Mouse (Mus musculus) 3134 (cell line): ENCODE measurements around the gene Irf2.

Source experiments
- DNase-seq: peaks from one replicate; pipeline ENCODE4 v3.0.0-alpha.2; 2011; ENCODE audit warnings: low spot score; ENCODE audit not compliant: insufficient read length; ENCODE audit errors: extremely low read depth

Gene Irf2

DNA sequence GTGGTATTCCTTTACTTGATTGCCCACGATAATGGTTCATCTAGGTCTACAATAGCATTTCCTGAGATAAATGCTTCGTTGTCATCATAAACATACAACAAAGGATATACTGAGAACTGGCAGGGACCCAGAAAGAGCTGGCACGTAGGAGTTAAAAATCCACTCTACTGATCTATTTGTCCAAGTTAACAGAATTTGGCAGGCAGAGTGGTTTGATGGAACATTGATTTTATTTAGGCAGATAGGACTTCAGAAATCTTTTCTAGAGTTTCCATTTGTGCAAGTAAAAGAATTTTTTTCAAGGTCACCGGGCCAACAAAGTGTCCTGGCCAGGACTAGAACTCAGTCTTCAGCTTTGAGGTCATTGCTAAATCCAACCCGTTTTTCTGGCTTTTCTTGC is 98.5 kb downstream of the Irf2 start:
- DNase-seq, result no peak

DNA sequence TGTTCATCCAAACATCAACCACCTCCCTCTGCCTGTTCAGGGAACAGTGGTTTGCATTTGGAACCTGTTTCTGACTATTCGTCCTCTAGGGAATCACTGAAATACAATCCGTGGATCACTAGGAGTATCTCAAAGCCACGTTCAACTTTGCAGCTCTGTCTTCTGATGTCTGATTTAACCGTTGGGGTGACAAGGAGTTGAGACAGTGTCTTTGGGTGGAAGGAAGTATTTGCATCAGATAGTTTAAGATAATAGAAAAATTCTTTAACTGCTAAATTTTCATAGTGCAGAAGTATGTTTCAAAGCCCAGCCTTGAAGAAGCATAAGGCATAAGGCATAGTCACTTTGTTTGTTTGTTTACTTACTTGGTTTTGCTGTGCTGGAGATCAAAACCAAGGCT is 100.9 kb downstream of the Irf2 start:
- DNase-seq, result no peak

DNA sequence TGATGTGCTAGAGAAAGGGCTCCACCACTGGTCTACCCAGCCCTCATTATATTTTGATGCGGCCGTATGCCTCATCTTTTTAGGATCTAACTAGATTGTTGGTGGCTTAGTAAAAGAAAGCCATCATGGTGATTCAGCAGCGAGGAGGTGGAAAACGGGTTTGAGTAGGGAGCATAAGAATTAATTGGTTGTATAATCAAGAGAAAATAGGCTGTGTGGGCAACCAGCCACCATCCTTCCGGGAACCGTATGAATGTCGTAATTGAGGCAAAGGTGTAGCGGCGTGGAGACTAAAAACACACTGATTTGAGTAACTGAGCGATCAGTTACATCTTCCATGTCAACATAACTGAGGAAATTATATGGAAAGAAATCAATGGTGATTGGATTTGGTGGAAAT is 101.3 kb downstream of the Irf2 start:
- no peak for DNase-seq

GRCm38 (mm10) chr8:46842676-46843181 is 103.2 kb downstream of the Irf2 start:
- DNase-seq, result peak; percentile 67

- DNase-seq, result no peak
These were observed 104.3 kb downstream of the Irf2 start for GRCm38 (mm10) chr8:46843855-46844254.

- no peak for DNase-seq
These were observed 104.9 kb downstream of the Irf2 start for GRCm38 (mm10) chr8:46844371-46844973.

GRCm38 (mm10) chr8:46844974-46845774 is 105.6 kb downstream of the Irf2 start:
- no peak for DNase-seq

- no peak for DNase-seq
These were observed 106.4 kb downstream of the Irf2 start for GRCm38 (mm10) chr8:46845891-46846290.

GRCm38 (mm10) chr8:46846893-46847292 is 107.4 kb downstream of the Irf2 start:
- no peak for DNase-seq

DNA sequence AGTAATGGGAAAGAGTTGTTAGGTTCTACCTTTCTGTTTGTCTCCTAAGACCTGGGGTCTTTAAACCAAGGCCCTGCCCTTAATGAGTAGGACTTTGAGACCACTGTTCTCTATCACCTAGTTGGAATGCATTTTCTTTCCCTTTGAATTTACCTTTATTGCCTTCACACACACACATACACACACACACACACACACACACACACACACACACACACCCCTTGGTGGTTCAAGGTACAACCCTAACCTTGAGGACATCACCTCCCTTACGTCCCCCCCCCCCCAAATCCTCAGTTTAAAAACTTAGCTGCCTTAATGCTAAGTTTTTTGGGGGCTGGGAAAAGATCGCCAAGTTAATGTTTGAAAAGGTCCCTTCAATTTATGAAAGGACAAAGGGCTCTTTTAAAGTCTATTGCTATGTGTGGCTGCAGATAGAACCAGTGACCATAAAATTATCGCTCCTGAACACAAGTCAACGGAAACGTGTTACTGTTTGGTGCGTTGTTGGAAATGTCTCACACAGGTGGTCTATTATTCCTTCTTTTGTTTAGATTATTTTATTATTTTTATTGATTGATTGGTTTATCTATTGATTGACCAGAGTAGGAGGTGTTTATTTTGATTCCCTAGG is 108.6 kb downstream of the Irf2 start:
- DNase-seq, result no peak

DNA sequence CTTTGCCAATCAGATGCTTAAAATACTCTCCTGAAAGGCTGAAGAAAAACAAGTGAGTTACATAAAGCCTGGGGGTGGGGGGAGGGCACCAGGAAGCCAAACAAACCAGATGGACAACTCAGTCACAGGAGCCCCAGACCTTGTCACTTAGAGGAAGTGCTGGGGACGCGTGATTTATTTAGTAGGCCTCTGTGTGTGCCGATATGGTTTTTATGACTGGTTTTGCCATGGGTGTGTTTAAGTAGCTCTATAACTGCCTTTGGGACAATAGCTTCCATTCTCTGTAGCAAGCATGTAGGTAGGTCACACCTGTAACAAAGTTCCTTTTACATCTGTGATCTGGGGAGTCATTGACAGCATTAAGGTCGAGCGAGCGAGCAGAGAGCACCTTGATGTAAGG is 109.4 kb downstream of the Irf2 start:
- no peak for DNase-seq

- DNase-seq, result no peak
These were observed 109.9 kb downstream of the Irf2 start for GRCm38 (mm10) chr8:46849458-46849857.

GRCm38 (mm10) chr8:46850258-46850897 is 110.8 kb downstream of the Irf2 start:
- DNase-seq, result no peak

DNA sequence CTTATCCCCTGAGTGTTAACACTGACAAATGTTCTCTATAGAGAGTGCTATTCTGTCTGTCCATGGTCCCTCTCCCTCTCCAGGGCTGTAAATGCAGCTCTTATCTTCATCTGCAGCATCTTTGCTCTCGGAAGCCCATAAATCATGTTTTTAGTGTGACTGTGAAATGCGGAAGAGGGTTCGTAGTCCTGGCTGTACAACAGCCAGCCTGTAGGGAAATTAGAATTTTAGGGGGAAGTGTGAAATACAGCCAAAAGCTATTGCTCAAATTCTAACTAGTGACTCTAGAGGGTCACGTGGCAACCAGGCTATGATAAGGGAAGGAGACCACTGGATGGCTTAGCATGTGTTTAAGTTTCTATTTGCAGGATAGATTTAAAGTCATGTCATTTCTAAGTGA is 112.0 kb downstream of the Irf2 start:
- DNase-seq, result no peak

- no peak for DNase-seq
These were observed 112.8 kb downstream of the Irf2 start for GRCm38 (mm10) chr8:46852377-46852776.

- DNase-seq, result no peak
These were observed 119.8 kb downstream of the Irf2 start for GRCm38 (mm10) chr8:46859164-46859846.

DNA sequence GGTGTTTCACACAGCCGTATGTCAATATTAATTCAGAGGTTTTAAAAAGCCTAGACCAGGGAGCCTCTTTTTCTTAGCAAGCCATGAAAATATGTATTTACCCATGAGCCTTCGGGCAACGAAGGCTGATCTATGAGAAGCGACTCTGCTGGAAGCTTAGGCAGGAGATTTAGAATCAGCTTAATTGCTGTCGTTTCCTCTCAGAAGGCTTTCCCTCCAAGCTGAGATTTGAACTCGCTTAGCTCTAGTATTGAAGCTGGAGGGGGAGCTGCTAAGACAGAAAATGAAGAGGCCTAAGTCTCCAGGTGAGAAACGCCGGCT is 120.3 kb downstream of the Irf2 start:
- no peak for DNase-seq

GRCm38 (mm10) chr8:46862508-46862907 is 123.0 kb downstream of the Irf2 start:
- DNase-seq, result no peak

GRCm38 (mm10) chr8:46865428-46865827 is 125.9 kb downstream of the Irf2 start:
- DNase-seq, result peak; percentile 60

- DNase-seq, result no peak
These were observed 127.9 kb downstream of the Irf2 start for GRCm38 (mm10) chr8:46867440-46867839.
